Mouse (Mus musculus): ENCODE measurements at regions not wholly inside any gene's neighbourhood (a gene's known extent, or its start where the extent isn't known, plus 50 kb on each side); places are given as distances from the start of the nearest gene placed in this dataset.

- DNase-seq (ENCODE audit: low read depth), result no peak
Observed at GRCm38 (mm10) chr4:31392932-31393632, 570.8 kb upstream of the Map3k7 start.

- no peak for DNase-seq (ENCODE audit: low read depth)
Observed at GRCm38 (mm10) chr4:31395538-31395937, 568.4 kb upstream of the Map3k7 start.

GRCm38 (mm10) chr4:31403976-31404375, 559.9 kb upstream of the Map3k7 start:
- no peak for DNase-seq (ENCODE audit: low read depth)

- no peak for DNase-seq (ENCODE audit: low read depth)
Observed at GRCm38 (mm10) chr4:31404840-31405714, 558.8 kb upstream of the Map3k7 start.

GRCm38 (mm10) chr4:31410157-31410556, 553.7 kb upstream of the Map3k7 start:
- no peak for DNase-seq (ENCODE audit: low read depth)

- DNase-seq (ENCODE audit: low read depth), result no peak
Observed at GRCm38 (mm10) chr4:31411770-31412525, 551.9 kb upstream of the Map3k7 start.

- DNase-seq (ENCODE audit: low read depth), result no peak
Observed at GRCm38 (mm10) chr4:31417161-31417560, 546.7 kb upstream of the Map3k7 start.

GRCm38 (mm10) chr4:31419240-31419639, 544.7 kb upstream of the Map3k7 start:
- peak; percentile 5 for DNase-seq (ENCODE audit: low read depth)

GRCm38 (mm10) chr4:31420167-31420566, 543.7 kb upstream of the Map3k7 start:
- no peak for DNase-seq (ENCODE audit: low read depth)

GRCm38 (mm10) chr4:31421386-31421785, 542.5 kb upstream of the Map3k7 start:
- DNase-seq (ENCODE audit: low read depth), result no peak

GRCm38 (mm10) chr4:31425135-31425534, 538.8 kb upstream of the Map3k7 start:
- DNase-seq (ENCODE audit: low read depth), result no peak

GRCm38 (mm10) chr4:31425716-31426115, 538.2 kb upstream of the Map3k7 start:
- no peak for DNase-seq (ENCODE audit: low read depth)

GRCm38 (mm10) chr4:31426169-31427030, 537.5 kb upstream of the Map3k7 start:
- no peak for DNase-seq (ENCODE audit: low read depth)

- no peak for DNase-seq (ENCODE audit: low read depth)
Observed at GRCm38 (mm10) chr4:31433943-31434342, 530.0 kb upstream of the Map3k7 start.

- DNase-seq (ENCODE audit: low read depth), result no peak
Observed at GRCm38 (mm10) chr4:31454898-31455297, 509.0 kb upstream of the Map3k7 start.

- no peak for DNase-seq (ENCODE audit: low read depth)
Observed at GRCm38 (mm10) chr4:31455466-31455865, 508.4 kb upstream of the Map3k7 start.

GRCm38 (mm10) chr4:31462456-31462855, 501.4 kb upstream of the Map3k7 start:
- DNase-seq (ENCODE audit: low read depth), result no peak

GRCm38 (mm10) chr4:31463130-31463698, 500.7 kb upstream of the Map3k7 start:
- DNase-seq (ENCODE audit: low read depth), result no peak

GRCm38 (mm10) chr4:31468306-31468705, 495.6 kb upstream of the Map3k7 start:
- no peak for DNase-seq (ENCODE audit: low read depth)

GRCm38 (mm10) chr4:31469803-31470202, 494.1 kb upstream of the Map3k7 start:
- DNase-seq (ENCODE audit: low read depth), result no peak

- DNase-seq (ENCODE audit: low read depth), result no peak
Observed at GRCm38 (mm10) chr4:31492535-31492934, 471.4 kb upstream of the Map3k7 start.
